Mouse (Mus musculus) thymus, adult 2 months (tissue): ENCODE measurements around the gene Gm20716. TPM values are rescaled to one million over a fixed set of nuclear protein-coding genes. Genes with fewer than 3 reads are reported as not detected.

Experiments
- DNase-seq: peaks from one replicate; pipeline ENCODE4 v3.0.0; 2021
- H3K27ac ChIP-seq: fragments of 200-500 bp; 2 replicates; pipeline ENCODE4 v1.5.1; 2012; ENCODE audit warnings: low read length, control low read depth; ENCODE audit not compliant: control insufficient read depth, insufficient read depth
- H3K27me3 ChIP-seq: fragments of 200-500 bp; 2 replicates; pipeline ENCODE4 v1.6.1; 2012; ENCODE audit warnings: mild to moderate bottlenecking, low read length, moderate library complexity, mixed read lengths; ENCODE audit not compliant: control insufficient read depth, insufficient read depth
- H3K36me3 ChIP-seq: fragments of 200-500 bp; 2 replicates; pipeline ENCODE4 v1.6.1; 2012; ENCODE audit warnings: mild to moderate bottlenecking, low read length, moderate library complexity; ENCODE audit not compliant: control insufficient read depth, insufficient read depth
- H3K4me1 ChIP-seq: fragments of 200-500 bp; replicated peaks from 2 replicates; pipeline ENCODE4 v1.6.1; 2012; ENCODE audit warnings: low read length; ENCODE audit not compliant: control insufficient read depth, insufficient read depth
- H3K4me3 ChIP-seq: fragments of 200-500 bp; 2 replicates; pipeline ENCODE4 v1.5.1; 2012; ENCODE audit warnings: mild to moderate bottlenecking, low read length, control low read depth, moderate library complexity; ENCODE audit not compliant: control insufficient read depth, insufficient read depth
- CTCF ChIP-seq: fragments of 200-500 bp; IDR thresholded peaks from 2 replicates; pipeline ENCODE4 v1.5.1; 2012; ENCODE audit warnings: mild to moderate bottlenecking, control low read depth, low read length, moderate library complexity, borderline replicate concordance; ENCODE audit not compliant: control insufficient read depth, poor library complexity, insufficient read depth; ENCODE audit errors: extremely low read depth
- POLR2A ChIP-seq: fragments of 200-500 bp; IDR thresholded peaks from 2 replicates; pipeline ENCODE4 v1.6.1; 2012; ENCODE audit warnings: mild to moderate bottlenecking, low read length, control low read depth, moderate library complexity; ENCODE audit not compliant: control insufficient read depth, poor library complexity, insufficient read depth; ENCODE audit errors: extremely low read depth
- WGBS: fragments of 180-500 bp; shearing (Covaris S2); methylation state at CpG from one replicate; pipeline ENCODE4 v1.1.7; 2018; 5-methylcytosine and 5-hydroxymethylcytosine counted together
- polyA plus RNA-seq: library from polyadenylated mRNA; depleted of rRNA; stranded (reverse); fragments of >200 nt; gene quantifications from 2 replicates; pipeline ENCODE4 v1.2.3, GENCODE M21; 2012

Gm20716 gene
- polyA plus RNA-seq, 1 experiment, result 3.8 TPM

GRCm38 (mm10) chr2:168206725-168207644, 23.2 kb downstream of the Gm20716 start, which contains the start of gene Adnp:
Gene Adnp, minus strand, starts transcription at chr2:168207112.
- H3K4me1 ChIP-seq, result peaks cover 9% of the 10 kb centered on the region

GRCm38 (mm10) chr2:168205681-168206631, 24.2 kb downstream of the Gm20716 start:
- Histone ChIP-seq H3K27me3 (no peaks in the 10 kb centered on the region), H3K36me3 (no peaks in the 10 kb centered on the region; the same call in 1 of the 2 replicates), H3K4me1 (peaks cover 9% of the 10 kb centered on the region), H3K27ac (peak overlapping the region; percentile 17), H3K4me3 (peak overlapping the region; percentile 96)
- under 1% methylated on average over 48 of the region's 49 CpGs for WGBS
- TF ChIP-seq CTCF, result no peak
- no peak for TF ChIP-seq POLR2A
- DNase-seq, result peak; percentile 50

More at GRCm38 (mm10) chr2:168206725-168207644, 23.2 kb downstream of the Gm20716 start, which contains the start of gene Adnp:
- TF ChIP-seq POLR2A, result peak; percentile 19; the same call in 1 of the 2 replicates
- peak; percentile 61; the same call in 1 of the 2 replicates for TF ChIP-seq CTCF
- peak; percentile 97 for DNase-seq
- H3K27me3 ChIP-seq, result no peaks in the 10 kb centered on the region
- H3K36me3 ChIP-seq, result peaks cover 7% of the 10 kb centered on the region
- peak within 1 kb of the TSS; percentile 46 for H3K27ac ChIP-seq
- H3K4me3 ChIP-seq, result peak within 1 kb of the TSS; percentile 96
- under 1% methylated on average over 75 of the region's 89 CpGs for WGBS

DNA sequence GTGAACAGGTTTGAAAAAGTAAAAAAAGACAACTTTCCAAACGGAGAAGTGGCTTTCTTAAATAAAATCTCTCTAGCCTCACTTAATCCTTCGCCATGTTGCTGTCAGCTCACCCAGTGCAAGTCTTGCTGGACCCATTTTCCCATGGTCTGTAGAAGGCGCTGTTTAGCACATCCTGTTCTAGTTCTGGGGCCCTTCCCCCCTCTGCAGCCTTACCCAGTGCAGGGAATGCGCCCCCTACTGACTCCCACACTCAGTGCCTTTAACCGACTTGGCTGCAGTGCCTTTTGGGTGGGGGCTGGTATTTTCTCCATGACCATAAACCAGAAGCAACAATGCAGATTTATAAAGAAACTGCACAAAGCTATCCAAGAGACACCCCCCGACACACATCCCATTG, 24.9 kb downstream of the Gm20716 start:
- Histone ChIP-seq H3K4me1 (peaks cover 9% of the 10 kb centered on the region), H3K36me3 (no peaks in the 10 kb centered on the region; the same call in 1 of the 2 replicates), H3K27me3 (no peaks in the 10 kb centered on the region), H3K27ac (peak overlapping the region; percentile 14), H3K4me3 (peak overlapping the region; percentile 96)
- DNase-seq, result peak; percentile 88
- TF ChIP-seq CTCF (peak; percentile 87; the same call in 1 of the 2 replicates), POLR2A (no peak)
- 7% methylated on average over 6 of the region's 6 CpGs for WGBS

GRCm38 (mm10) chr2:168204476-168204999, 25.6 kb downstream of the Gm20716 start:
- no peaks in the 10 kb centered on the region for H3K27me3 ChIP-seq
- DNase-seq, result no peak
- 79% methylated on average over 8 of the region's 8 CpGs for WGBS
- TF ChIP-seq POLR2A, result no peak
- no peak for TF ChIP-seq CTCF
- H3K27ac ChIP-seq, result no peak overlapping the region
- no peaks in the 10 kb centered on the region for H3K36me3 ChIP-seq
- H3K4me3 ChIP-seq, result no peak overlapping the region
- H3K4me1 ChIP-seq, result peaks cover 13% of the 10 kb centered on the region

DNA sequence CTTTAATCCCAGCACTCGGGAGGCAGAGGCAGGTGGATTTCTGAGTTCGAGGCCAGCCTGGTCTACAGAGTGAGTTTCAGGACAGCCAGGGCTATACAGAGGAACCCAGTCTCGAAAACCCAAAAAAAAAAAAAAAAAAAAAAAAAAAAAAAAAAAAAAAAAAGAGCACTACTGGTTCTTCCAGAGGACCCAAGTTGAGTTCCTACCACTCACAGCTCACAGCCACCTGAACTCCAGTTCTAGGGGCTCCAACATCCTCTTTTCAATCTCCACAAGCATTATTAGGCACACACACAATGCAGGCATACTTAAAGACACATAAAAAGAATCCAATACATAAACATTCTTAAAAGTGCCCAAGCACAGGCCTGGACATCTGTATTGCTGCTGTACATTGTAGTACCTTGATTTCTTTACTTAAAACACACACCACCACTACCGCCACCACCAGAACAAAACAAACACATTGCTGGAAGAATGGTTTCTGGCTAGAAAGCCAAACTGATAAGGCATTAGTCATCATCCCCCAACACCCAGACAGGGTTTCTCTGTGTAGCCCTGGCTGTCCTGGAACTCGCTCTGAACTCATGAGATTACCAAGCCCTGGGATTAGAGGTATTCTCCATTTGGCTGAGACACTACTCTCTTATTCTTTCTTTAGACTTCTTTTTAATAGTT, 30.0 kb downstream of the Gm20716 start:
- H3K27me3 ChIP-seq, result no peaks in the 10 kb centered on the region
- no peak for DNase-seq
- H3K4me1 ChIP-seq, result peaks cover 14% of the 10 kb centered on the region
- no peak overlapping the region for H3K27ac ChIP-seq
- TF ChIP-seq CTCF (no peak), POLR2A (no peak)
- no peak overlapping the region for H3K4me3 ChIP-seq
- peaks cover 10% of the 10 kb centered on the region for H3K36me3 ChIP-seq
- WGBS, result 78% methylated on average over 5 of the region's 5 CpGs
